8 mouse cellular contexts compared by ENCODE assay signal in genomic region chr8:71612141-71612540, GRCm38 (mm10). TPM values are rescaled to one million over a fixed set of nuclear protein-coding genes. Genes with fewer than 3 reads are reported as not detected.
DNase-seq lines count a peak whose midpoint lies in the region; ATAC-seq and TF ChIP-seq lines count a peak whose summit lies in the region.

No protein-coding gene starts in this region.

- DNase-seq in cerebellum, adult 2 months = no peak
- no peak for DNase-seq in cerebellum, adult 9-10 months
- DNase-seq in spleen, adult 2 months (ENCODE audit: low read depth in 1 of 2, low spot score in 2 of 2) = no peak
- no peak for DNase-seq in spleen, postnatal 36 days (ENCODE audit: low spot score in 2 of 2)
- no peak for DNase-seq in liver, embryonic 13.5 days
- no peak for DNase-seq in layer of hippocampus, postnatal 36 days
- no peak for DNase-seq in thymus, adult 18-20 months
- no peak for DNase-seq in adrenal gland, adult 2 months

- H3K4me2 ChIP-seq in liver, embryonic 13.5 days = peak overlapping the region; percentile 99

- H3K9ac ChIP-seq in liver, embryonic 13.5 days = peak overlapping the region; percentile 91

- no peak for ATAC-seq in liver, embryonic 13.5 days (ENCODE audit: low read depth)

- TF ChIP-seq CTCF in cerebellum, adult 2 months (IDR thresholded peaks at IDR 0.05; ENCODE audit: borderline replicate concordance, insufficient read depth, low read depth, low read length) = no peak
- no peak for TF ChIP-seq CTCF in spleen, adult 2 months (IDR thresholded peaks at IDR 0.05; ENCODE audit: extremely low read depth, insufficient read depth, insufficient read length, insufficient replicate concordance)

- no peaks in the 10 kb centered on the region for H3K9me3 ChIP-seq in liver, embryonic 13.5 days (replicated peaks)

- no peak overlapping the region for H3K27ac ChIP-seq in cerebellum, adult 2 months (ENCODE audit: insufficient read depth, low read length)
- H3K27ac ChIP-seq in spleen, adult 2 months (ENCODE audit: insufficient read depth, low read length) = peak overlapping the region; percentile 27; the same call in 1 of the 2 replicates
- no peak overlapping the region for H3K27ac ChIP-seq in liver, embryonic 13.5 days

- 15% methylated on average over 5 of the region's 5 CpGs for WGBS in cerebellum, adult 2 months
- WGBS in spleen, adult 2 months = 34% methylated on average over 5 of the region's 5 CpGs
- 28% methylated on average over 5 of the region's 5 CpGs for WGBS in liver, embryonic 13.5 days (ENCODE audit: insufficient replicate concordance)

- H3K36me3 ChIP-seq in spleen, adult 2 months (ENCODE audit: control insufficient read depth, insufficient read depth, low read length) = peaks cover 14% of the 10 kb centered on the region
- H3K36me3 ChIP-seq in liver, embryonic 13.5 days = peaks cover 40% of the 10 kb centered on the region

- H3K27me3 ChIP-seq in cerebellum, adult 2 months (ENCODE audit: control insufficient read depth, insufficient read depth, low read length) = no peaks in the 10 kb centered on the region
- H3K27me3 ChIP-seq in spleen, adult 2 months (ENCODE audit: control insufficient read depth, insufficient read depth, low read length) = no peaks in the 10 kb centered on the region
- H3K27me3 ChIP-seq in liver, embryonic 13.5 days = no peaks in the 10 kb centered on the region

- peak overlapping the region; percentile 84 for H3K4me3 ChIP-seq in cerebellum, adult 2 months (replicated peaks; ENCODE audit: insufficient read depth, low read depth, low read length)
- peak overlapping the region; percentile 81; the same call in 1 of the 2 replicates for H3K4me3 ChIP-seq in spleen, adult 2 months (ENCODE audit: extremely low read depth, insufficient read depth, insufficient read length)
- H3K4me3 ChIP-seq in liver, embryonic 13.5 days (replicated peaks) = peak overlapping the region; percentile 89

- peaks cover 8% of the 10 kb centered on the region for H3K4me1 ChIP-seq in cerebellum, adult 2 months (ENCODE audit: control insufficient read depth, insufficient read depth, low read length)
- H3K4me1 ChIP-seq in spleen, adult 2 months (ENCODE audit: control insufficient read depth, insufficient read depth, insufficient read length) = peaks cover 8% of the 10 kb centered on the region; the same call in 1 of the 2 replicates
- H3K4me1 ChIP-seq in liver, embryonic 13.5 days (replicated peaks) = peaks cover 49% of the 10 kb centered on the region

- no peak for TF ChIP-seq POLR2A in cerebellum, adult 2 months (IDR thresholded peaks at IDR 0.05; ENCODE audit: borderline replicate concordance, insufficient read depth, low read length)
- no peak for TF ChIP-seq POLR2A in spleen, adult 2 months (IDR thresholded peaks at IDR 0.05; ENCODE audit: low read depth, low read length)

RNA-seq across cellular contexts. Expression of gene Colgalt1, which starts 1.3 kb away (rescaled TPM):
- 74.1 and 77.6 TPM in 2 replicates for polyA plus RNA-seq in cerebellum, adult 2 months (2012; rRNA removed)
- 159 and 216 TPM in 2 replicates for polyA plus RNA-seq in spleen, adult 2 months (2012; rRNA removed)
- polyA plus RNA-seq in liver, embryonic 13.5 days (2015; fragmentation: Nextera tagmentation; extraction: Ambion mirVana) = 21.4 and 21.9 TPM in 2 replicates
- 10 to 100 TPM; 52.3 to 55.6 TPM for total RNA-seq in layer of hippocampus, postnatal 36 days (2021)
- 10 to 100 TPM; 53.3 to 60.8 TPM for total RNA-seq in adrenal gland, adult 2 months (2021)
- polyA plus RNA-seq in adrenal gland, adult 2 months (2012; rRNA removed) = 201 and 217 TPM in 2 replicates

RNA-seq across cellular contexts. Expression of gene Fam129c, which starts 14.7 kb away (rescaled TPM):
- polyA plus RNA-seq in cerebellum, adult 2 months (2012; rRNA removed) = 3.4 and 3.7 TPM in 2 replicates
- 115 and 173 TPM in 2 replicates for polyA plus RNA-seq in spleen, adult 2 months (2012; rRNA removed)
- polyA plus RNA-seq in liver, embryonic 13.5 days (2015; fragmentation: Nextera tagmentation; extraction: Ambion mirVana) = 0.28 and 0.80 TPM in 2 replicates
- 1 to 10 TPM; 3.7 to 4.5 TPM for total RNA-seq in layer of hippocampus, postnatal 36 days (2021)
- total RNA-seq in adrenal gland, adult 2 months (2021) = 1 to 10 TPM; 2.1 to 2.5 TPM
- polyA plus RNA-seq in adrenal gland, adult 2 months (2012; rRNA removed) = 2.0 and 2.5 TPM in 2 replicates

RNA-seq across cellular contexts. Expression of gene Pgls, which starts 20.2 kb away (rescaled TPM):
- polyA plus RNA-seq in cerebellum, adult 2 months (2012; rRNA removed) = 42.5 and 42.8 TPM in 2 replicates
- polyA plus RNA-seq in spleen, adult 2 months (2012; rRNA removed) = 171 and 224 TPM in 2 replicates
- polyA plus RNA-seq in liver, embryonic 13.5 days (2015; fragmentation: Nextera tagmentation; extraction: Ambion mirVana) = 104 and 110 TPM in 2 replicates
- 10 to 100 TPM; 31.0 to 35.8 TPM for total RNA-seq in layer of hippocampus, postnatal 36 days (2021)
- 100 to 1,000 TPM; 125 to 142 TPM for total RNA-seq in adrenal gland, adult 2 months (2021)
- 675 and 694 TPM in 2 replicates for polyA plus RNA-seq in adrenal gland, adult 2 months (2012; rRNA removed)

RNA-seq across cellular contexts. Expression of gene Slc27a1, which starts 43.5 kb away (rescaled TPM):
- 142 and 153 TPM in 2 replicates for polyA plus RNA-seq in cerebellum, adult 2 months (2012; rRNA removed)
- polyA plus RNA-seq in spleen, adult 2 months (2012; rRNA removed) = 38.2 and 47.0 TPM in 2 replicates
- 2.3 and 2.5 TPM in 2 replicates for polyA plus RNA-seq in liver, embryonic 13.5 days (2015; fragmentation: Nextera tagmentation; extraction: Ambion mirVana)
- total RNA-seq in layer of hippocampus, postnatal 36 days (2021) = 100 to 1,000 TPM; 109 to 123 TPM
- 100 to 1,000 TPM; 195 to 212 TPM for total RNA-seq in adrenal gland, adult 2 months (2021)
- polyA plus RNA-seq in adrenal gland, adult 2 months (2012; rRNA removed) = 479 and 725 TPM in 2 replicates

RNA-seq across cellular contexts. Expression of gene Nxnl1, which starts 45.7 kb away (rescaled TPM):
- polyA plus RNA-seq in cerebellum, adult 2 months (2012; rRNA removed) = 0.10 and 0.11 TPM in 2 replicates
- polyA plus RNA-seq in spleen, adult 2 months (2012; rRNA removed) = not detected in 2 replicates
- 0.13 and 0.14 TPM in 2 replicates for polyA plus RNA-seq in liver, embryonic 13.5 days (2015; fragmentation: Nextera tagmentation; extraction: Ambion mirVana)
- total RNA-seq in layer of hippocampus, postnatal 36 days (2021) = not detected
- total RNA-seq in adrenal gland, adult 2 months (2021) = 1 to 10 TPM; 1.2 to 1.6 TPM
- 0.26 and 0.54 TPM in 2 replicates for polyA plus RNA-seq in adrenal gland, adult 2 months (2012; rRNA removed)

Comparison
In these comparisons a context has a peak if more than half of its experiments do, and no peak if none do; other contexts are left out.
1. RNA of gene Fam129c, which starts 14.7 kb away (polyA plus RNA-seq): 115 to 173 TPM in spleen, adult 2 months; 3.4 to 3.7 TPM in cerebellum, adult 2 months, 2.0 to 2.5 TPM in adrenal gland, adult 2 months and 0.28 to 0.80 TPM in liver, embryonic 13.5 days; every median in the first group is over 10 times any median in the second.
2. Peak in every context shown above with its lines, with median percentiles within 50 percentile points of each other: H3K4me3 ChIP-seq.